In the genomic region with DNA sequence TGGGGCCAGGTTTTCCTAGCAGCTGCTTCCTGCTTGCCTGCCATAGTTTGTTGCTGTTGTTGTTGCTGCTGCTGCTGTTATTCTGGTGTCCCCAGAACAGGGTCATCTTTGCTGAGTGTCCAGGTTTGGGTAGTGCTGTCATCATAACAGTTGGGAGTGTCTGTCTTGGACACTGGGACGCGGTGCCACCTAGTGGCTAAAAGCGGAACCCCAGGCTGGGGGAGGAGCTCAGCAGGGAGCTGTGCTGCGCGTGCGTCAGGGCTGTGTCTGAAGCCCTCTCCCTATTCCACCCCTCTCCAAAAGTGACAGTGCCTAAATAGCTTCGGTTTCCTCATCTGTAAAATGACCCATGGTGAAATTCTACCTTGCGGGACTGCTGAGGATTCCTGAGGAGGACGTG, we compare ENCODE assay signal across 9 mouse cellular contexts. TPM values are rescaled to one million over a fixed set of nuclear protein-coding genes. Genes with fewer than 3 reads are reported as not detected.
DNase-seq lines count a peak whose midpoint lies in the region; ATAC-seq and TF ChIP-seq lines count a peak whose summit lies in the region.
"Had no signal": no experiment of that assay in that cellular context is flagged by ENCODE, and none has a peak within 500 bp of the region (broad histone marks: within the 10 kb centered on the region; RNA-seq: fewer than 3 reads in every experiment).

No protein-coding gene starts in this region.

- TF ChIP-seq CTCF in ES-Bruce4 (IDR thresholded peaks at IDR 0.05; ENCODE audit: low read depth, low read length), result peak; percentile 99

- no peak overlapping the region for H3K4me2 ChIP-seq in forebrain, embryonic 14.5 days (ENCODE audit: low read length)
- no peak overlapping the region for H3K4me2 ChIP-seq in liver, embryonic 16.5 days (ENCODE audit: low read depth, low read length)
- peak overlapping the region; percentile 32; the same call in 1 of the 2 replicates for H3K4me2 ChIP-seq in neural tube, embryonic 12.5 days (replicated peaks)
- no peak overlapping the region for H3K4me2 ChIP-seq in stomach, embryonic 16.5 days (ENCODE audit: low read depth, low read length)
- H3K4me2 ChIP-seq: heart, embryonic 13.5 days had no signal

- H3K27me3 ChIP-seq in ES-Bruce4 (ENCODE audit: control insufficient read depth, insufficient read depth, low read length, poor library complexity, severe bottlenecking), result 0 out of 2 replicates have a peak, but pooled peaks cover 2% of the 10 kb centered on the region
- no peaks in the 10 kb centered on the region for H3K27me3 ChIP-seq in forebrain, embryonic 14.5 days (replicated peaks; ENCODE audit: control insufficient read depth, insufficient read depth, low read length)
- H3K27me3 ChIP-seq in liver, embryonic 16.5 days (ENCODE audit: control insufficient read depth, insufficient read depth, low read depth, low read length), result peaks cover 25% of the 10 kb centered on the region
- peaks cover 24% of the 10 kb centered on the region for H3K27me3 ChIP-seq in neural tube, embryonic 12.5 days (replicated peaks)
- peaks cover 6% of the 10 kb centered on the region for H3K27me3 ChIP-seq in stomach, embryonic 16.5 days (ENCODE audit: control insufficient read depth, insufficient read depth, low read length)

- no peak overlapping the region for H3K4me3 ChIP-seq in ES-Bruce4 (ENCODE audit: low read depth, low read length)
- H3K4me3 ChIP-seq in forebrain, embryonic 14.5 days (ENCODE audit: low read depth, low read length), result no peak overlapping the region
- H3K4me3 ChIP-seq in liver, embryonic 16.5 days (ENCODE audit: low read depth, low read length), result no peak overlapping the region
- no peak overlapping the region for H3K4me3 ChIP-seq in neural tube, embryonic 12.5 days
- no peak overlapping the region for H3K4me3 ChIP-seq in stomach, embryonic 16.5 days (replicated peaks; ENCODE audit: low read length)
- H3K4me3 ChIP-seq: heart, embryonic 13.5 days had no signal

- DNase-seq in forebrain, embryonic 14.5 days (ENCODE audit: low spot score), result peak; percentile 87
- peak; percentile 97 to 100 for DNase-seq in heart, postnatal 14 days
- peak; percentile 96 for DNase-seq in layer of hippocampus, adult 11-12 months (ENCODE audit: low spot score)

- TF ChIP-seq POLR2A in ES-Bruce4 (IDR thresholded peaks at IDR 0.05; ENCODE audit: insufficient read depth, low read length), result no peak

- peak; percentile 69 for ATAC-seq in cerebellum, adult (ENCODE audit: insufficient number of reproducible peaks, low FRiP score, low TSS enrichment)
- ATAC-seq in forebrain, embryonic 14.5 days, result peak; percentile 51
- ATAC-seq in liver, embryonic 16.5 days (ENCODE audit: low read depth), result peak; percentile 83
- peak; percentile 39 for ATAC-seq in neural tube, embryonic 12.5 days (ENCODE audit: low FRiP score, low read depth)
- ATAC-seq in stomach, embryonic 16.5 days (ENCODE audit: insufficient read depth, low FRiP score), result peak; percentile 81

- intact Hi-C loops in heart, postnatal 14 days (cut with DNase I), result loop anchor here (1.0 kb wide), 1 partner anchor 177 kb away; no protein-coding TSS in a partner anchor

- H3K36me3 ChIP-seq in ES-Bruce4 (ENCODE audit: control insufficient read depth, insufficient read depth, low read length, poor library complexity, severe bottlenecking), result no peaks in the 10 kb centered on the region
- no peaks in the 10 kb centered on the region for H3K36me3 ChIP-seq in forebrain, embryonic 14.5 days (ENCODE audit: control insufficient read depth, insufficient read depth, low read length)
- no peaks in the 10 kb centered on the region for H3K36me3 ChIP-seq in liver, embryonic 16.5 days (ENCODE audit: control insufficient read depth, insufficient read depth)
- H3K36me3 ChIP-seq in neural tube, embryonic 12.5 days, result no peaks in the 10 kb centered on the region
- no peaks in the 10 kb centered on the region for H3K36me3 ChIP-seq in stomach, embryonic 16.5 days (ENCODE audit: control insufficient read depth, insufficient read depth, low read length)

- H3K4me1 ChIP-seq in ES-Bruce4 (ENCODE audit: control insufficient read depth, insufficient read depth, low read length), result no peaks in the 10 kb centered on the region
- H3K4me1 ChIP-seq in forebrain, embryonic 14.5 days (ENCODE audit: control insufficient read depth, insufficient read depth, low read length), result peaks cover 23% of the 10 kb centered on the region
- peaks cover 20% of the 10 kb centered on the region for H3K4me1 ChIP-seq in liver, embryonic 16.5 days (ENCODE audit: control insufficient read depth, low read depth, low read length)
- H3K4me1 ChIP-seq in neural tube, embryonic 12.5 days, result peaks cover 36% of the 10 kb centered on the region
- peaks cover 10% of the 10 kb centered on the region; the same call in 1 of the 2 replicates for H3K4me1 ChIP-seq in stomach, embryonic 16.5 days (ENCODE audit: control insufficient read depth, insufficient read depth, low read length)

- 11% methylated on average over 9 of the region's 9 CpGs for WGBS in forebrain, embryonic 14.5 days
- 11% methylated on average over 9 of the region's 9 CpGs for WGBS in liver, embryonic 16.5 days (ENCODE audit: insufficient replicate concordance)
- 13% methylated on average over 9 of the region's 9 CpGs for WGBS in neural tube, embryonic 12.5 days
- WGBS in stomach, embryonic 16.5 days, result 9% methylated on average over 9 of the region's 9 CpGs

- no peak overlapping the region for H3K9ac ChIP-seq in ES-Bruce4 (ENCODE audit: low read depth, poor library complexity, severe bottlenecking)
- no peak overlapping the region for H3K9ac ChIP-seq in forebrain, embryonic 14.5 days (ENCODE audit: low read length)
- no peak overlapping the region for H3K9ac ChIP-seq in liver, embryonic 16.5 days (ENCODE audit: low read depth, low read length)
- H3K9ac ChIP-seq in neural tube, embryonic 12.5 days, result 0 out of 2 replicates have a peak overlapping the region, but pooled peaks have one; percentile 5
- no peak overlapping the region for H3K9ac ChIP-seq in stomach, embryonic 16.5 days (ENCODE audit: low read length)

- TF ChIP-seq EP300 in ES-Bruce4 (IDR thresholded peaks at IDR 0.05; ENCODE audit: insufficient read depth, low read depth, low read length), result no peak

- H3K27ac ChIP-seq in ES-Bruce4 (ENCODE audit: insufficient read depth, low read length), result no peak overlapping the region
- H3K27ac ChIP-seq in forebrain, embryonic 14.5 days (ENCODE audit: low read depth, low read length), result peak overlapping the region; percentile 95
- H3K27ac ChIP-seq in liver, embryonic 16.5 days (ENCODE audit: low read length), result no peak overlapping the region
- H3K27ac ChIP-seq in neural tube, embryonic 12.5 days, result no peak overlapping the region; the same call in 1 of the 2 replicates
- H3K27ac ChIP-seq in stomach, embryonic 16.5 days (ENCODE audit: low read length), result no peak overlapping the region
- H3K27ac ChIP-seq: heart, embryonic 13.5 days had no signal

- peaks cover 2% of the 10 kb centered on the region; the same call in 1 of the 2 replicates for H3K9me3 ChIP-seq in ES-Bruce4 (replicated peaks; ENCODE audit: control insufficient read depth, insufficient read depth, low read length, poor library complexity, severe bottlenecking)
- no peaks in the 10 kb centered on the region for H3K9me3 ChIP-seq in forebrain, embryonic 14.5 days (replicated peaks; ENCODE audit: control insufficient read depth, low read length)
- H3K9me3 ChIP-seq in liver, embryonic 16.5 days (replicated peaks; ENCODE audit: control insufficient read depth, low read length), result no peaks in the 10 kb centered on the region
- no peaks in the 10 kb centered on the region for H3K9me3 ChIP-seq in neural tube, embryonic 12.5 days
- H3K9me3 ChIP-seq in stomach, embryonic 16.5 days (replicated peaks; ENCODE audit: control insufficient read depth, low read length), result no peaks in the 10 kb centered on the region
- H3K9me3 ChIP-seq: heart, embryonic 13.5 days had no signal

RNA-seq across cellular contexts. Expression of a gene that starts 7.1 kb away (rescaled TPM):
- 2.5 and 3.1 TPM in 2 replicates for polyA plus RNA-seq in ES-Bruce4 (2011; ENCODE audit: insufficient read depth, insufficient read length, low read depth, missing spikeins)
- 8.6 and 9.4 TPM in 2 replicates for polyA plus RNA-seq in forebrain, embryonic 14.5 days (2014; fragmentation: Nextera tagmentation; extraction: Ambion mirVana)
- 1 to 10 TPM; 6.1 to 6.4 TPM for total RNA-seq in heart, postnatal 14 days (2021)
- polyA plus RNA-seq in liver, embryonic 16.5 days (2015; fragmentation: Nextera tagmentation; extraction: Ambion mirVana), result 2.5 and 3.0 TPM in 2 replicates
- 6.5 and 8.3 TPM in 2 replicates for polyA plus RNA-seq in neural tube, embryonic 12.5 days (2016; fragmentation: Nextera tagmentation; extraction: Ambion mirVana)
- 6.0 and 7.2 TPM in 2 replicates for polyA plus RNA-seq in stomach, embryonic 16.5 days (2015; fragmentation: Nextera tagmentation; extraction: Ambion mirVana)

RNA-seq across cellular contexts. Expression of a gene that starts 15.4 kb away (rescaled TPM):
- polyA plus RNA-seq in ES-Bruce4 (2011; ENCODE audit: insufficient read depth, insufficient read length, low read depth, missing spikeins), result 1.2 and 1.8 TPM in 2 replicates
- 237 and 318 TPM in 2 replicates for polyA plus RNA-seq in forebrain, embryonic 14.5 days (2014; fragmentation: Nextera tagmentation; extraction: Ambion mirVana)
- 100 to 1,000 TPM; 276 to 280 TPM for total RNA-seq in heart, postnatal 14 days (2021)
- 2.0 and 2.4 TPM in 2 replicates for polyA plus RNA-seq in liver, embryonic 16.5 days (2015; fragmentation: Nextera tagmentation; extraction: Ambion mirVana)
- polyA plus RNA-seq in neural tube, embryonic 12.5 days (2016; fragmentation: Nextera tagmentation; extraction: Ambion mirVana), result 8.4 and 11.2 TPM in 2 replicates
- polyA plus RNA-seq in stomach, embryonic 16.5 days (2015; fragmentation: Nextera tagmentation; extraction: Ambion mirVana), result 36.5 and 37.8 TPM in 2 replicates

RNA-seq across cellular contexts. Expression of a gene that starts 15.8 kb away (rescaled TPM):
- 19.5 and 20.5 TPM in 2 replicates for polyA plus RNA-seq in ES-Bruce4 (2011; ENCODE audit: insufficient read depth, insufficient read length, low read depth, missing spikeins)
- 35.2 and 41.3 TPM in 2 replicates for polyA plus RNA-seq in forebrain, embryonic 14.5 days (2014; fragmentation: Nextera tagmentation; extraction: Ambion mirVana)
- 10 to 100 TPM; 23.0 to 25.0 TPM for total RNA-seq in heart, postnatal 14 days (2021)
- 41.5 and 41.9 TPM in 2 replicates for polyA plus RNA-seq in liver, embryonic 16.5 days (2015; fragmentation: Nextera tagmentation; extraction: Ambion mirVana)
- 39.7 and 40.1 TPM in 2 replicates for polyA plus RNA-seq in neural tube, embryonic 12.5 days (2016; fragmentation: Nextera tagmentation; extraction: Ambion mirVana)
- polyA plus RNA-seq in stomach, embryonic 16.5 days (2015; fragmentation: Nextera tagmentation; extraction: Ambion mirVana), result 42.0 and 49.5 TPM in 2 replicates

RNA-seq across cellular contexts. Expression of a gene that starts 24.9 kb away (rescaled TPM):
- polyA plus RNA-seq in ES-Bruce4 (2011; ENCODE audit: insufficient read depth, insufficient read length, low read depth, missing spikeins), result 68.0 and 76.1 TPM in 2 replicates
- 87.3 and 88.1 TPM in 2 replicates for polyA plus RNA-seq in forebrain, embryonic 14.5 days (2014; fragmentation: Nextera tagmentation; extraction: Ambion mirVana)
- 10 to 100 TPM; 78.9 to 79.9 TPM for total RNA-seq in heart, postnatal 14 days (2021)
- 294 and 307 TPM in 2 replicates for polyA plus RNA-seq in liver, embryonic 16.5 days (2015; fragmentation: Nextera tagmentation; extraction: Ambion mirVana)
- 89.7 and 94.8 TPM in 2 replicates for polyA plus RNA-seq in neural tube, embryonic 12.5 days (2016; fragmentation: Nextera tagmentation; extraction: Ambion mirVana)
- 106 and 122 TPM in 2 replicates for polyA plus RNA-seq in stomach, embryonic 16.5 days (2015; fragmentation: Nextera tagmentation; extraction: Ambion mirVana)

RNA-seq across cellular contexts. Expression of a gene that starts 31.2 kb away (rescaled TPM):
- polyA plus RNA-seq in ES-Bruce4 (2011; ENCODE audit: insufficient read depth, insufficient read length, low read depth, missing spikeins), result 507 and 546 TPM in 2 replicates
- 514 and 606 TPM in 2 replicates for polyA plus RNA-seq in forebrain, embryonic 14.5 days (2014; fragmentation: Nextera tagmentation; extraction: Ambion mirVana)
- total RNA-seq in heart, postnatal 14 days (2021), result 100 to 1,000 TPM; 262 to 331 TPM
- polyA plus RNA-seq in liver, embryonic 16.5 days (2015; fragmentation: Nextera tagmentation; extraction: Ambion mirVana), result 473 and 480 TPM in 2 replicates
- 753 and 769 TPM in 2 replicates for polyA plus RNA-seq in neural tube, embryonic 12.5 days (2016; fragmentation: Nextera tagmentation; extraction: Ambion mirVana)
- polyA plus RNA-seq in stomach, embryonic 16.5 days (2015; fragmentation: Nextera tagmentation; extraction: Ambion mirVana), result 1,028 and 1,118 TPM in 2 replicates
